Mouse (Mus musculus) stomach, postnatal 0 days (tissue): ENCODE measurements around the gene Kdm5a.

Source experiments
- CTCF ChIP-seq: IDR thresholded peaks from 2 replicates; pipeline ENCODE4 v1.5.1; 2016; ENCODE audit warnings: antibody characterized with exemption, low read depth, mild to moderate bottlenecking, moderate library complexity
- EP300 ChIP-seq: optimal IDR thresholded peaks from 2 replicates; pipeline ENCODE3; 2016; ENCODE audit warnings: antibody characterized with exemption

GRCm38 (mm10) chr6:120438161-120438560, 74.2 kb downstream of the Kdm5a start:
- TF ChIP-seq CTCF, result no peak
- no peak for TF ChIP-seq EP300
